Mouse (Mus musculus) hindbrain, postnatal 0 days (tissue): Measurements from ENCODE around the gene Lxn. TPM values are rescaled to one million over a fixed set of nuclear protein-coding genes. Genes with fewer than 3 reads are reported as not detected.

Source experiments
- ATAC-seq: fragments of 200-750 bp; cut with Nextera tagmentation; 2 replicates; pipeline ENCODE4 v1.8.0; 2017; ENCODE audit warnings: mild to moderate bottlenecking, moderate TSS enrichment, moderate library complexity
- DNase-seq: peaks from one replicate; pipeline ENCODE4 v3.0.0-alpha.2; 2015; ENCODE audit warnings: low spot score
- H3K27ac ChIP-seq: fragments of 300-500 bp; sonication (generic); 2 replicates; pipeline ENCODE4 v1.5.1; 2014; ENCODE audit warnings: mild to moderate bottlenecking
- H3K27me3 ChIP-seq: fragments of 300-500 bp; sonication (generic); 2 replicates; pipeline ENCODE4 v1.6.1; 2014; ENCODE audit warnings: low read length, mixed read lengths; ENCODE audit not compliant: insufficient read depth
- H3K36me3 ChIP-seq: fragments of 300-500 bp; sonication (generic); 2 replicates; pipeline ENCODE4 v1.6.1; 2014; ENCODE audit warnings: low read length, mixed read lengths; ENCODE audit not compliant: insufficient read depth
- H3K4me1 ChIP-seq: fragments of 300-500 bp; sonication (generic); 2 replicates; pipeline ENCODE4 v1.6.1; 2014; ENCODE audit warnings: antibody characterized with exemption, low read length, mixed read lengths; ENCODE audit not compliant: insufficient read depth
- H3K4me2 ChIP-seq: fragments of 300-500 bp; sonication (generic); 2 replicates; pipeline ENCODE4 v1.6.1; 2014; ENCODE audit warnings: low read depth, mild to moderate bottlenecking, low read length, moderate library complexity, mixed read lengths
- H3K4me3 ChIP-seq: fragments of 300-500 bp; sonication (generic); 2 replicates; pipeline ENCODE4 v1.5.1; 2014; ENCODE audit warnings: low read length
- H3K9ac ChIP-seq: fragments of 300-500 bp; sonication (generic); replicated peaks from 2 replicates; pipeline ENCODE4 v1.6.1; 2014; ENCODE audit warnings: mild to moderate bottlenecking, low read length, moderate library complexity, mixed read lengths
- H3K9me3 ChIP-seq: fragments of 300-500 bp; sonication (generic); 2 replicates; pipeline ENCODE4 v1.6.1; 2016; ENCODE audit warnings: low read length, mixed read lengths
- CTCF ChIP-seq: IDR thresholded peaks from 2 replicates; pipeline ENCODE4 v1.5.1; 2016; ENCODE audit warnings: antibody characterized with exemption, control low read depth, low read depth
- WGBS: fragments of 180-500 bp; shearing (Covaris S2); extraction: QIAGEN DNeasy Blood & Tissue Kit; methylation state at CpG from one replicate; pipeline ENCODE4 v1.1.7; 2014; 5-methylcytosine and 5-hydroxymethylcytosine counted together
- polyA plus RNA-seq: library from polyadenylated mRNA; unstranded; fragments of >200 nt; fragmentation: Nextera tagmentation; extraction: Ambion mirVana; gene quantifications from 2 replicates; pipeline ENCODE4 v1.2.1, GENCODE M21; 2015
- total RNA-seq: library from RNA; depleted of rRNA; stranded (reverse); fragments of >200 nt; gene quantifications from 2 replicates; pipeline ENCODE4 v1.2.3, GENCODE M21; 2014

Lxn gene
- total and polyA plus RNA-seq, 2 experiments from 2014 or later = 78.3 to 201 TPM

DNA sequence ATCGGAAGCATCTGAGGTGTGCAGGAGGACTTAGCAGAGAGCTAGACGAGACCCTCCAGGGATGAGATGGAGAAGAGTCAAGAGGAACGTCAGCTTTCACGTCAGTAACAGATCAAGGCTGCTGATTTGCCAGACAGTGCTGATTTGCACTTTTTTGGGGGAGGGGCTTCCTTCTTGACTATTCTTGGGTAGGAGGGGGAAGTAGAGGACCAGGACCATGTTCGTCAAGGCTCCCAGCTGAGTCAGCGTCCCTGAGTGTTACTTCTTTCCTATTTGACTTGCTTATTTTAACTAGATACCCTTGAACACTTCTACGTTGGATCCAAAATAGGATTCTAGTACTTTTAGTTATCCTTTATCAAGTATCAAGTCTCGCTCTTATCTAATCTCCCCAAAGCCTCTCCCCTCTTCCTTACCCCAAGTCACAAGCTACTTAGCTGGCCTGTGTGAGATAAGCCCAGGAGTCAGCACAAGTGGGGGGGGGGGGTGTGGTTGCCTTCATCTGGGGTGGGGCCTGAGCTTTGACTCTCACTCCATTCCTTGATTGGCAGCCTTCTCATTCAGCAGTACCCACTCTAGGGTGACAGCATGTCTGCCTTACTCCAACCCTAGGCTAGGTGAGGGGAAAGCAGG, 35.2 kb upstream of the Lxn start:
- WGBS = 86% methylated on average over 8 of the region's 8 CpGs
- Histone ChIP-seq H3K27me3 (no peaks in the 10 kb centered on the region), H3K9me3 (no peaks in the 10 kb centered on the region), H3K27ac (no peak overlapping the region), H3K4me1 (no peaks in the 10 kb centered on the region), H3K9ac (no peak overlapping the region), H3K36me3 (no peaks in the 10 kb centered on the region), H3K4me3 (no peak overlapping the region), H3K4me2 (no peak overlapping the region)
- TF ChIP-seq CTCF = no peak
- ATAC-seq = no peak
- DNase-seq = no peak

DNA sequence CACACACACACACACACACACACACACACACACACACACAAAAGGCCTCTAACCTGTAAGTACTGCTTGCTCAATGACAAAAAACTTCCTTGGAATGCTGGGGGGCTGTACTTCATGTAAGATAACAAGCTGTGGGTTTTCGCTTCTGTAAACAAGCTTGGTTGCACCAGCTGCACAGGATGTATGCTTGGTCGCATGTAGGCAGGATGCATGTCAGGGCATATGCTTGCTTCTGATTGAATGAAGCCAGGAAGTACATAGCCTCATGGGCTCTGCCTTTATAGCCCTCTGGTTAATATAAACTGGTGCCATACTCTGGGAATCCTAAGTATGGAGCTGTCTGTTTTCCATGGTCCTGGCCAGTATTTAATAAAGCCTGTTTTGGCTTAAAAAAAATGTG, 34.3 kb upstream of the Lxn start:
- H3K9me3 ChIP-seq = no peaks in the 10 kb centered on the region
- H3K9ac ChIP-seq = no peak overlapping the region
- H3K27me3 ChIP-seq = no peaks in the 10 kb centered on the region
- ATAC-seq (no peak), DNase-seq (no peak)
- H3K4me1 ChIP-seq = no peaks in the 10 kb centered on the region
- H3K27ac ChIP-seq = no peak overlapping the region
- 84% methylated on average over 2 of the region's 2 CpGs for WGBS
- no peak overlapping the region for H3K4me3 ChIP-seq
- no peak overlapping the region for H3K4me2 ChIP-seq
- H3K36me3 ChIP-seq = no peaks in the 10 kb centered on the region
- TF ChIP-seq CTCF = no peak

DNA sequence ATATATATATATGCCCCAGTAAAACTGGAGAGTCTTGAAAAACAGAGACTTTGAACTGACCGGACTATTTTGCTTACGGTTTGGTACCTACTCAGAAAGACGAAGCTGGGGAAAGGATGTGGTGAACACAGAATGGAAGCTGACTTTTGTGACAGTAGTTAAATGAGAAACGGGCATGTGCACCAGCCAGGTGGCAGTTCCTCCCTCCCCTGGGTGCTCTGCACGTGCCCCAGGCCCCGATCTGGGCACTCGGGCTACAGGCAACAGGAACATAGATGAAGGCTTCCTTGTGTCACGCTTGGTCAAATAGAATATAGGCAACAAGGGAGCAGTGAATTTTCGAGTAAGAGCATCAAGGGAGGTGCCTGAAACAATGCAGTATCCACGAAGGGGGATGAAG, 32.6 kb upstream of the Lxn start:
- H3K4me3 ChIP-seq = no peak overlapping the region
- no peak for DNase-seq
- no peaks in the 10 kb centered on the region for H3K9me3 ChIP-seq
- H3K4me2 ChIP-seq = no peak overlapping the region
- no peaks in the 10 kb centered on the region for H3K4me1 ChIP-seq
- 86% methylated on average over 10 of the region's 10 CpGs for WGBS
- H3K27ac ChIP-seq = no peak overlapping the region
- no peaks in the 10 kb centered on the region for H3K36me3 ChIP-seq
- no peak for ATAC-seq
- no peaks in the 10 kb centered on the region for H3K27me3 ChIP-seq
- no peak for TF ChIP-seq CTCF
- H3K9ac ChIP-seq = no peak overlapping the region

DNA sequence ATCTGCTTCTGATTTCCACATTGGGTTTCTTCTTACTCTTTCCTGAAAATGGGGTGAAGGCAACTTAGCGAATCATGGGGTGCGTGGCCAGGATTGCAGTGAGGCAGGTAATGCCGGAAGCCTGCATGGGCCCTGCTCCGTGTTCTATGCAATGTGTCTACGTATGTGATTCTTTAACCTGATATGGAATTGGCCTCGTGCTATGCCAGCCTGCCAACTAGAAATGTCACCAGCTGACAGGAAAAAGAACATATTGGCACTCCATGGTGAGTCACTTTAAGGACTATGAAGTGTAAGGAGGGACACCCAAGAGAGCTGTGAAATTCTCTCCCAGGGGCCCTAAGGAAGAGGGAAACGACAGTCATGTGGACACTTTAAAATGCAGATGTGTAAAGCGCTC, 29.4 kb upstream of the Lxn start:
- H3K9ac ChIP-seq = no peak overlapping the region
- no peaks in the 10 kb centered on the region for H3K36me3 ChIP-seq
- WGBS = 85% methylated on average over 8 of the region's 8 CpGs
- 0 out of 2 replicates have a peak overlapping the region, but pooled peaks have one; percentile 15 for H3K27ac ChIP-seq
- no peaks in the 10 kb centered on the region for H3K27me3 ChIP-seq
- H3K4me1 ChIP-seq = no peaks in the 10 kb centered on the region
- no peak for DNase-seq
- no peak for TF ChIP-seq CTCF
- H3K4me2 ChIP-seq = no peak overlapping the region
- ATAC-seq = no peak
- H3K4me3 ChIP-seq = no peak overlapping the region
- H3K9me3 ChIP-seq = no peaks in the 10 kb centered on the region

DNA sequence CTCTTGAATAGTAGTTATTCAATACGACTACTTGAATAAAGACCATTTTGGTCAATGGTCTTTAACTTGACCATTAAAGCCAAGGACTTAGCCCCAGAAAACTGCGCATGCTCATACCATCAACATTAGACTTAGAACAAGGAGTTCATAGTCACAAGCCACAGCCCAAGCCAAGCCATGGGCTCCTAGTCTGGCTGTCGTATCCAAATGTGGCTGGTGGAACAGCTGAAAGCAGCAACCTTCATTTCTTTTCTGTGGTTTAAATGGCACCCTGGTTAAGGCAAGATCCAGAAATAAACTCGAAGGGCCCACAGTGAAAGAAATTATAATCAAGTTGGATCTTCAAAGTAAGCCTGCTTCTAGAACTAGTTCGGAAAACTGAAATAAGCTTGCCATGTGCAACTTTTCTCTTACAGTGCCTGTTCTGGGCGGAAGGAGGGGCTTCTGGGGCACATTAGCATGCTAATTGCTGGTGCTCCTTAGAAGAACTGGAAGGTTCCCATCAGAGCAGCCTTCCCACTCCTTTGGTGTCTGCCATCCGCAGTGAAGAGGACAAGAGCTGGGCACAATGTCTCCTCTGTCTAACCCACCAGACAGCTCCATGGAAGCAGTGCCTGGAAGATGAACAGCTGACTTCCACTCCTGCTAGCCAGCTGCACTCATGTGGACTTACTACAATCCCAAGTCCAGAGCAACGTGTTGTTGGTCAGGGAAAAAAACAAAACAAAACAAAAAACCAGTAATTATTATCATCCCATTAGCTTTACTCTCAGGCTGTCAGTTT, 28.6 kb upstream of the Lxn start:
- DNase-seq = peak; percentile 13

DNA sequence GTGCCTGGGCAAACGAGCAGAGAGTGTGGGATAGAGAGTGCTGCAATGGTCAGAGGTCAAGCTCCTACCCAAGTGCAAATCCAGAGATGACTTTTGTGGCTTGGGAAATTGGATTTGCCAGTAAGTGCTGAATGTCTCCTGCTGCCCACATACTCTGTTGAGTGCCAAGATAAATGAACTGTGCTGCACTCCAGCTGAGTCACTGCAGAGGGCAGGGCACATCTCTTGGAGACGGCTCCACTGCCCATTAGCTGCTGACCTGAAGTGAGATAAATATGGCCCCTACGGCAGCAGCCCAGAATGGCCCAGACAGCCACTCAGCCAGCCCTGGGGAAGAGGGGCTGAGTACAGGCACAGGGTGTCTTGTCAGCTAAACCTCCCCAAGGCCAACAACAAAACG, 26.4 kb upstream of the Lxn start:
- no peaks in the 10 kb centered on the region for H3K27me3 ChIP-seq
- H3K9ac ChIP-seq = no peak overlapping the region
- ATAC-seq (no peak), DNase-seq (no peak)
- no peaks in the 10 kb centered on the region for H3K4me1 ChIP-seq
- no peaks in the 10 kb centered on the region for H3K9me3 ChIP-seq
- 45% methylated on average over 4 of the region's 4 CpGs for WGBS
- H3K4me2 ChIP-seq = no peak overlapping the region
- no peak overlapping the region for H3K4me3 ChIP-seq
- no peak for TF ChIP-seq CTCF
- no peaks in the 10 kb centered on the region for H3K36me3 ChIP-seq
- H3K27ac ChIP-seq = no peak overlapping the region

More for the DNA sequence above, 28.6 kb upstream of the Lxn start:
- H3K4me2 ChIP-seq = no peak overlapping the region
- no peaks in the 10 kb centered on the region for H3K4me1 ChIP-seq
- no peak overlapping the region for H3K4me3 ChIP-seq
- no peaks in the 10 kb centered on the region for H3K9me3 ChIP-seq
- H3K36me3 ChIP-seq = no peaks in the 10 kb centered on the region
- TF ChIP-seq CTCF = no peak
- WGBS = 83% methylated on average over 8 of the region's 8 CpGs
- no peak overlapping the region for H3K27ac ChIP-seq
- peak; percentile 89 for ATAC-seq
- no peak overlapping the region for H3K9ac ChIP-seq
- no peaks in the 10 kb centered on the region for H3K27me3 ChIP-seq

DNA sequence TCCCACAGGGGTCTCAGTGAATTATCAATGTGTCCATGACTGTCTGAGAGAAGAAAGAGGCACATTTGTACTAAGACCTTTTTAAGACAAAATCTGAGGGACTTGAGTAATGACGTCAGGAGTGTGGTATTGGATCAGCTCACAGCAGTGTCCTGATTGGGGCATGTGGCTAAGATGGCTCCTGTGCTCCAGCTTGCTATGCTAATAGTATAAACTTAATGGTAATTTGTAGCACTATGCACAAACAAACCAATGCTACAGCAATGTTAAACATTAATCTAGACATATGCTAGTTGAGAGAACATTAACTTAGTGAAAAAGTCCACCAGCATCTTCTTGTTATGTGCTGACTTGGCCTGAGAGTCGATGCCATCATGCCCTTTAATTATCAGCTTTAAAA, 21.5 kb upstream of the Lxn start:
- Histone ChIP-seq H3K36me3 (no peaks in the 10 kb centered on the region), H3K9ac (no peak overlapping the region), H3K9me3 (no peaks in the 10 kb centered on the region), H3K4me2 (no peak overlapping the region), H3K4me1 (no peaks in the 10 kb centered on the region), H3K4me3 (no peak overlapping the region), H3K27ac (no peak overlapping the region), H3K27me3 (no peaks in the 10 kb centered on the region)
- 82% methylated on average over 2 of the region's 2 CpGs for WGBS
- no peak for TF ChIP-seq CTCF
- DNase-seq (no peak), ATAC-seq (no peak)
